Mouse (Mus musculus): ENCODE measurements at regions not wholly inside any gene's neighbourhood (a gene's known extent, or its start where the extent isn't known, plus 50 kb on each side); places are given as distances from the start of the nearest gene placed in this dataset.

- no peak for TF ChIP-seq E2F4 (IDR thresholded peaks at IDR 0.05; ENCODE audit: insufficient replicate concordance, low read depth, low read length)
Measured at GRCm38 (mm10) chr8:44704595-44705265, 230.5 kb upstream of the Fat1 start (continued).

GRCm38 (mm10) chr8:44708659-44709170 lies 226.5 kb upstream of the Fat1 start:
- no peak overlapping the region for H3K9ac ChIP-seq (ENCODE audit: insufficient read depth, low read depth)
- H3K4me3 ChIP-seq (replicated peaks in 1 of 3; ENCODE audit: low read depth in 2 of 3, low read length in 2 of 3, poor library complexity in 1 of 3) = no peak overlapping the region
- no peak overlapping the region for H3K4me2 ChIP-seq (ENCODE audit: insufficient read depth, low read depth, poor library complexity, severe bottlenecking)
- H3K9me3 ChIP-seq (replicated peaks; ENCODE audit: low read length) = peaks cover 48% of the 10 kb centered on the region
- in situ Hi-C loops (cut with MboI; ENCODE audit: low pct_ligation_motif_present, low pct_unique_long_range_greater_than_20kb, low sequenced_read_pairs) (no loop called here), dilution Hi-C loops (cut with MboI; ENCODE audit: extremely low pct_ligation_motif_present, extremely low pct_unique_long_range_greater_than_20kb, low sequenced_read_pairs) (no loop called here)
- TF ChIP-seq ETS1 (conservative IDR thresholded peaks at IDR 0.05; ENCODE audit: low read depth, low read length) (no peak), USF2 (conservative IDR thresholded peaks at IDR 0.05; ENCODE audit: low read depth, low read length) (no peak), RAD21 (IDR thresholded peaks at IDR 0.05; ENCODE audit: low read depth, low read length) (no peak), BHLHE40 (IDR thresholded peaks at IDR 0.05; ENCODE audit: low read depth, low read length) (no peak), MYC (IDR thresholded peaks at IDR 0.05; ENCODE audit: low read depth, low read length) (no peak), JUND (conservative IDR thresholded peaks at IDR 0.05; ENCODE audit: low read depth, low read length) (no peak), MAX (IDR thresholded peaks at IDR 0.05; ENCODE audit: low read length) (no peak)
- H3K79me2 ChIP-seq (replicated peaks; ENCODE audit: control insufficient read depth, extremely low read depth, insufficient read depth, poor library complexity, severe bottlenecking) = no peaks in the 10 kb centered on the region
- no peak for DNase-seq (ENCODE audit: extremely low read depth)
- H3K36me3 ChIP-seq (replicated peaks in 1 of 2; ENCODE audit: control insufficient read depth in 1 of 2, insufficient read depth in 1 of 2, low read length in 1 of 2) = no peaks in the 10 kb centered on the region
- H3K27ac ChIP-seq (ENCODE audit: insufficient read depth, low read depth) = no peak overlapping the region
- no peaks in the 10 kb centered on the region for H3K27me3 ChIP-seq (replicated peaks)
- H3K4me1 ChIP-seq (ENCODE audit: control insufficient read depth in 1 of 2, insufficient read depth in 2 of 2) = no peaks in the 10 kb centered on the region

GRCm38 (mm10) chr8:44709171-44709940 lies 225.9 kb upstream of the Fat1 start:
- H3K4me3 ChIP-seq (replicated peaks in 1 of 3; ENCODE audit: low read depth in 2 of 3, low read length in 2 of 3, poor library complexity in 1 of 3) = no peak overlapping the region
- H3K4me1 ChIP-seq (ENCODE audit: control insufficient read depth in 1 of 2, insufficient read depth in 2 of 2) = no peaks in the 10 kb centered on the region
- H3K27me3 ChIP-seq (replicated peaks) = no peaks in the 10 kb centered on the region
- H3K9me3 ChIP-seq (replicated peaks; ENCODE audit: low read length) = peaks cover 46% of the 10 kb centered on the region
- no peak overlapping the region for H3K9ac ChIP-seq (ENCODE audit: insufficient read depth, low read depth)
- no peak overlapping the region for H3K27ac ChIP-seq (ENCODE audit: insufficient read depth, low read depth)
- no peak for DNase-seq (ENCODE audit: extremely low read depth)
- H3K36me3 ChIP-seq (replicated peaks in 1 of 2; ENCODE audit: control insufficient read depth in 1 of 2, insufficient read depth in 1 of 2, low read length in 1 of 2) = no peaks in the 10 kb centered on the region
- no peak for TF ChIP-seq CHD2 (IDR thresholded peaks at IDR 0.05; ENCODE audit: low read length)
- no peaks in the 10 kb centered on the region for H3K79me2 ChIP-seq (replicated peaks; ENCODE audit: control insufficient read depth, extremely low read depth, insufficient read depth, poor library complexity, severe bottlenecking)
- H3K4me2 ChIP-seq (ENCODE audit: insufficient read depth, low read depth, poor library complexity, severe bottlenecking) = no peak overlapping the region
- dilution Hi-C loops (cut with MboI; ENCODE audit: extremely low pct_ligation_motif_present, extremely low pct_unique_long_range_greater_than_20kb, low sequenced_read_pairs) (no loop called here), in situ Hi-C loops (cut with MboI; ENCODE audit: low pct_ligation_motif_present, low pct_unique_long_range_greater_than_20kb, low sequenced_read_pairs) (no loop called here)
